Mouse (Mus musculus) granulocyte monocyte progenitor cell, adult 5-6 weeks (primary cell): ENCODE data around the gene Haspin. TPM values are rescaled to one million over a fixed set of nuclear protein-coding genes. Genes with fewer than 3 reads are reported as not detected.
"Not testable (repeated sequence)": the region's sequence is repeated elsewhere in the genome, so short reads cannot be mapped to it uniquely, and the experiment has no call there.

Experiments
- ATAC-seq: replicated peaks from 2 replicates; pipeline ENCODE4 v1.8.0; 2016; ENCODE audit warnings: mild to moderate bottlenecking, moderate TSS enrichment, inconsistent platforms; ENCODE audit not compliant: poor library complexity, severe bottlenecking
- total RNA-seq, 2 experiments: library from RNA; stranded (forward) in 1 of 2; stranded (reverse) in 1 of 2; fragments of 200-712, 200-1000 nt in 1 of 2; fragments of >200 nt in 1 of 2; fragmentation: Nextera tagmentation in 1 of 2; gene quantifications; 2 replicates each; pipeline ENCODE4 v1.2.3; 2014 to 2017

The Haspin gene
- total RNA-seq, 2 experiments from 2014 or later, result 18.7 to 20.5 TPM

DNA sequence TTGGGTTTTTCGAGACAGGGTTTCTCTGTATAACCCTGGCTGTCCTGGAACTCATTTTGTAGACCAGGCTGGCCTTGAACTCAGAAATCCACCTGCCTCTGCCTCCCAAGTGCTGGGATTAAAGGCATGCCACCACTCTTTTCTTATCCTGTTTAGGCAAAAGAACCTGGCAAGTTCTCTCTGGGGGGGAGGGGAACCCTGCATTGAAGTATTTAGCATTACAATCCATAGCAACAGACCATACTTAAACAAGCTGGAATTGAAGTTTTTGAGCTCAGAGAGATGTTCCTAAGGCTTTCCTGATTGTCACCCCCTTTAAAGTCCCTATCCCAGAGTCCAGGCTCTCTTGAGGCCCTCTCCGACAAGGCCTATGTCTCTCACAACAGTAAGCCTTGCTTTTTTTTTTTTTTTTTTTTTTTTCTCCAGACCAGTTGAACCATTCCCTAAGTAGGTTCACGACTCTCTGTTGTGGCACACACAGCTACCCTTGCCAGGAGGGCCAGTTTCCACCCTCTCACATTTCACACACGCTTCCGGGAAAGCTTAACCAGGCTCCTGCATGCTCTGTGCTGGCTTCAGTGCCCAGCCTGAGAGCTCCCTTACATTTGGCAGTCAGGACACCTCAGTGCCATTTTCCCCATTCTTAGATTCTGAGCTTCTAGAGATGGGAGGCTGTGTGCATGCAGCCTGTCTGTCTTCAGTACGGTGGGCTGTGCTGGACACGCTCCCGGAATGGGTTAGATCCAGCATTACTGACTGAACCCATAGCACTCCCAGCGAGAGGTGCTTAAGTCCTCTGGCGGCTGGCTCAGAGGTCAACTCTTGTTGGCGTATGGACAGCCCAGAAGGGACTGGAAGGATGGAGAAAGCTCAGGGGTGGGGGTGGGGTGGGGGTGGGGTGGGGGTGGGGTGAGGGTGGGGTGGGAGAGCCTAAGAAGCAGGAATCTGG is 8.2 kb upstream of the Haspin start:
- ATAC-seq, result no peak

GRCm38 (mm10) chr11:73144261-73144681 is 6.2 kb upstream of the Haspin start:
- no peak for ATAC-seq

DNA sequence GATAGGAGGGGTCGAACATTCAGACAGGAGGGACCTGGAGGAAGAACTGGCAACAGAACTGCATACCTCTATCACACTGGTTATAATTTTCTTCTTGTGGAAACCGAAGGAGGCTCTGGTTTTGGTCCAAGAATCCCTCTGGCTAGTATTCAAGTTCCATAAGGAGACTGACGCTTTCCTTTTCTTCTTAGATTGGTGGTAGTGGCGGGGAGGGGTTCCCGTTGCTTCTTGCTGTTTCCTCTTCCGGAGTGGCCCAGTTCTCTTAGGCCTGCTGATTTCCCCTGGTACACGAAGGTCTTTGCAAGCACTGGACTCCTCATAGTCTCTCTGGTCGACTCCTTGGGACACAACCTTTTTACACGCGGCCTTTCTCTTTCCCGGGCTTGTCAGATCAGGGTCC is 978 bp downstream of the Haspin start:
- ATAC-seq, result peak; percentile 33

- ATAC-seq, result no peak
Measured at GRCm38 (mm10) chr11:73136587-73136986, 1.5 kb downstream of the Haspin start.

DNA sequence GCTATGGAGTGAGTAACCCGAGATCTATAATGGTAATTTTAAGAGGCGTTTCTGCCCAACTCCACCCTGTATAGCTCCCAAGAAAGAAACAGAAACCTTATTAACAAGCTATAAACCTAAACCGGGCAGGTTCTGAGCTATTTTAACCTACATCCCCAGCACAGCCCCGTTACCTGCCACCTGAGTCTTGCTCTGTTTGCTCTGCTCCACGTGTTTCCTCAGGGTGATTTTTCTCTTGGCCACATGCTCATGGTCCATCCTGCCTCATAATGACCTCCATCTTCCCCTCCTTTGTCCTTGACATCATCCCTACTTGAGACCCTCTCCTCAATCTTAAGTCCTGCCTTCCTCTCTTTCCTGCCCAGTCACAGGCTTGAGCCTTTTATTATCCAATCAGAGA is 3.9 kb downstream of the Haspin start:
- ATAC-seq, result no peak

- ATAC-seq, result peak; percentile 39
Measured at GRCm38 (mm10) chr11:73132999-73133398, 5.1 kb downstream of the Haspin start.

DNA sequence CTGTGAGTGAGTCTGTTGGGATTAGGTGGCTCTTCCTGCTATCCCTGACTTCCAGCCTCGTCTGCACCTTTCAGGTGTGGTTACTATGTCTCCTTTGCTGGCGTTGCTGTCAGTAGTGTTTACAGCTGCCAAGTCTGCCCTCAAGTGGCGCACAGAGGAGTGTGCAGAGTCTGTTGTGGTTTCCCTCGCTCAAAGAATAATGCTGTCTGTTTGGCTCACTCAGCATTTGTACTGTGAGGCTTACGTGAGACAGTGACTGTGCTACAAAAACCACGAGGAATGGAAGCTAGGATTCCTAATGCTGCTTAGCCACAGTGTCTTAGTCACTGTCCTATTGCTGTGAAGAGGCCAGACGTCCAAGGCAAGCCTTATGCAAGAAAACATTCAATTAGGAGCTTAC is 7.1 kb downstream of the Haspin start:
- peak; percentile 31; the same call in 1 of the 2 replicates for ATAC-seq

GRCm38 (mm10) chr11:73126495-73126894 is 11.6 kb downstream of the Haspin start:
- no peak for ATAC-seq

DNA sequence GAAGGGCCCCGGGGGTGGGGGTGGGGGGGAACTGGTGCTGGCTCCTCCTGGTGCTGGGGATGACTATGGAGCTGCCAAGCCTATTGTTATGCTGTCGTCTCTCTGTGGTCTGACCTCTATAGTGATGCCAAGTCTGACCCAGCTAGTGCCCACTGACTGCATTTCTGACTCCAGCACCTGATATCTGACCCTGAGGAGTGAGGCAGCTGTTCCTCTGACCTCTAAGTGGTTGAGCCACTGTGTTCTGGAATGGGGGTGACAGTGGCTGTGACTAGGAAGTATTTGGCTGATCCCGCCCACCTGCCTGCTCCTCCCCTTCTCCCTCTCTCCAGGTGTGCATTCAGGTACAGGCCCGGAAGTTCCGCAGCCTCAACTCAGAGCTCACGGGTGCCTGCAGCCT is 26.7 kb downstream of the Haspin start:
- ATAC-seq, result no peak

GRCm38 (mm10) chr11:73109941-73110340 is 28.2 kb downstream of the Haspin start:
- no peak for ATAC-seq

DNA sequence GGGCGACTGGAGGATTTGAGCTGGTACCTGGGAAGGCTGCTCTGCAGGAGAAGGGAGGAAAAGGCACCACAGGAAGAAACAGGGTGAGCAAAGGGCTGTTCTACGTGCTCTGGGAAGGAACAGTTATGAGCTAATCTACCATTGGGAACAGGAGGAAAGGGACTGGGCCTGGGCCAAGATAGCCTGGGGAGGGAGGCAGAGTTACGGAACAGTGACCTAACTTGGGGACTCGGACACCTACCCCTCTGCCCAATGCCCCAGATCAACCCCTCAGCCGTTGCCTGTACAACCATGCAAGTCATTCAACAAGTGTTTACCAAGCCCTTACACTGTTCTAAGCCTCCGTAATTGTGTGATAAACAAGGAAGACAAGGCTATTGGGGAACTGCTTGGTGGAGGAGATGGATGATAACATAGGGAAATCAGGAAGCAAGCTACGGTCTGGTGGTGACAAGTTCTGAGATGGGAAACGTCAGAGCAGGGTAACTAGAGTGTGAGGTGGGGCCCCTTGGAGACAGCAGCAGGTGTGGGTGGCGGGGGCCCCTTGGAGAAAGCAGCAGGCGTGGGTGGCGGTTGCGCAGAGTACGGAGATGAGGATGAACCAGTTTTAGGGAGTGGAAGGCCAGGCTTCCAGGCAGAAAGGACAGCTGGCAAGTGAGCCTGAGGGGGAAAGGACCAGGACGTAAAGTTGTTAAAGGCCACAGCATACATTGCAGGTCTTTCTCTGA is 29.0 kb downstream of the Haspin start:
- ATAC-seq, result peak; percentile 29

DNA sequence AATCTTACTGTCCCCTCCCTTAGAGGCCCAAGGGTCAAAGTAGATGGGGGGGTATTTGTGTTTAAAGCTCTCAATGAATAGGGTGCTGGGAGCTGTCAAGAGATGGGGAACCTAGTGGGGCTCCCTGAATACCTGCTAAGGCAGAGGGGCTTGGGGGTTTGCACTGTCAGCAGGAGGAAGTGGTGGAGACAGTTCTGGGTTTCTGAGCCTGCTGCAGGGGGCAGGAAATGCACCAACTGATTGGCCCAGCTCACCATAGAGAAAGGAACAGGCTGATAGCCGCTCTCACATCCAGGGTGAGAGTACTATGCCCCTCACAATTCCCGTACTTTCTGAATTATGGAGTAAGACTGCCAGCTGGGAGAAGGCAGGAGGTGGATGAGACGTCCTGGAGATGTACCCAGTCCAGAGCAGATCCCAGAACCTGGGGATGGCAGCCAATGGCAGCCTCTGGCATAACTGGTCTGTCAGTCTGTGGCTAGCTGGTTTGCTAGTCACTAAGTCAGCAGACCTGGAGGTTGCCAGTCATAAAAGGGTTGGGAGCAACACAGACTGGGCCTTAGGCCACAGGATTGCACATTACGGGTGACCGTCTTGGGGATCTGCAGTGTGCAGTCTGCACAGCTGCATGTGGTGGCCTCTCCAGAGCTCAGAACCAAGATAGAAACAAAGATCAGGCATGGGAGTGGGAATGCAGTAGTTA is 29.7 kb downstream of the Haspin start:
- peak; percentile 74 for ATAC-seq

GRCm38 (mm10) chr11:73107358-73107757 is 30.7 kb downstream of the Haspin start:
- ATAC-seq, result not testable (repeated sequence)

- no peak for ATAC-seq
Measured at GRCm38 (mm10) chr11:73105246-73105645, 32.8 kb downstream of the Haspin start.

GRCm38 (mm10) chr11:73101308-73101707 is 36.8 kb downstream of the Haspin start:
- ATAC-seq, result no peak

DNA sequence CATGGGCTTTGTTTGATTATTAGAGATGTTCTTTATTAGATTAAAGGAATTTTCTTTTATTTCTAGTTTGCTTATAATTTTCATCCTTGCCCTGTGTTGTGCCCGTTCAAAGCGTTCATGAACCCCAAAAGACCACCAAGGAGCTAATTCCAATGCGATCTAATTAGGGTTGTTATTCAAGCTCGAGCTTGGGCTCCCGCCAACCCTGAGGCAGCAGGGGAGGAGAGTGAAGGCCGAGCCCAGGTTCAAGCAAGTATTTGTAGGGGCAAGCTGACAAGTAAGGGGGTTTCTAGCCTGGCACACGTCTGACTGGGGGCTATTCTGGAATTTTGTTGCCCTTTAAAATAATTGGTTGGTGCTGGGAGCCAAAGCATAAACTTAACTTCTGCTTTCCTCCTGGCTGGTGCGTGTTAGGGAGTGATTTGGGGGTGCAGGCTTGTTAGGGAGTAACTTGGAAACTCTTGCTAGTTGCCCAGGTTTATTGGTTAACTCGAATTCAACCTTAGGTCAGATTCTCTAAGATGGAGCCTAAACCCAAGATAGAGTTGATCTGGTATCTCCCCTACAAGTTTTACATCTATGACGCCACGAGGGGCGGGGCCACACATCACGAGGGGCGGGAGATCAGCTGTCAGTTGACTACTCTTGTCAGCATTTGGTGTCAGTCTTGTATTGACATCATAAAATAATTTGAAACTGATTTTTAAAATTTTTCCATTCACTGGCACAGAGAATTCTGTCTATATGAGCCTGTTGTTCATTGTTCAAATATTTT is 37.9 kb downstream of the Haspin start:
- ATAC-seq, result no peak

DNA sequence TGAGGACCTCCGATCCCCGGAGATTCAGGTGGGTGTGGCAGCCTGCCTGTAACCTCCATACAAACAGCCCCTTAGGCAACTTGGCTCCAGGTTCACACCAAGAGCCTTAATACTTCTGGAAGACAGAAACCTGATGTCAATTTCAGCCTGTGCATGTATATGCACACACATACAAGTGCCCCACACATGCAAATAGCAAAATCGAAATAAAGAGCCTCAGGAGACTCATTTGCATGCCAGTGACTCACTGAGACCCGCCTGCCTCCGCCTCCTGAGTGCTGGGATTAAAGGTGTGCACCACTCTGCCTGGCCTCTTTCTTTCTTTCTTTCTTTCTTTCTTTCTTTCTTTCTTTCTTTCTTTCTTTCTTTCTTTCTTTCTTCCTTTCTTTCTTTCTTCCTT is 39.2 kb downstream of the Haspin start:
- no peak for ATAC-seq

DNA sequence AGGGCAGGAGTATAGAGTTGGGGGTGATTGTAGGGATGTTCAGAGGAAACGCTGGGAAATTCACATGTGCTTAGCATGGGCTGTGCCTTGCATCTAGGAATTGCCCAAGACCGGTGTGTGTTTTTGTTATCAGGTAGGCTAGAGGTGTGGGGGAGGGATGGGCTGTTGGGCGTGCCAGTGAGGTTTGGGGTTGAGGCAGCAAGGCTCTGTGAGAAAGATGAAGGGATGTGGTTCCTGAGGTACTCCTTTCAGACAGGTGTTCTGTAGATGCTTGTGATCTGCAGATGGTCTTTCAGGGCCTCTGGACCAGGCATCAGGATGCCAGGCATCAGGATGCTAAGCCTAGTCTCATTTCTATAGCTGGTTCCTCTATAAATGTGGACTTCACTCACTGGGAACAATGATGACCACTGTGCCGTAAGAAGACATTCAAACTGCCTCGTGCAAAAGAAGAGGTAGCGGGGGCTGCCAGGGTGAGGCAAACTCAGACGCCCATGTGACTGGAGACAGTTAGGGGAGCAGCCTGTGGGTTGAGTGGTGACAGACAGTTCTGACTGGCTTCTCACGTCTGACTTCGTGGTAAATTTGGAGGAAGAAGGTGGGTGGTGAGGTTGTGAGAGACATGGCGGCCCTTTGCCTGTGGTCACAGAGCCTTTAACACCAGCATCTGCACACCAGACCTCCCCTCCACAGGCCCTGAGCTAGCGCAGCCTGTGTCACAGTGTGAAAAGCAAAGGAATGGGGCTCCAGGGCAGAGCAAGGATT is 43.7 kb downstream of the Haspin start:
- ATAC-seq, result peak; percentile 28

- ATAC-seq, result peak; percentile 88
Measured at GRCm38 (mm10) chr11:73092877-73093276, 45.2 kb downstream of the Haspin start.
